Mouse (Mus musculus) urinary bladder, adult 18-20 months (tissue): ENCODE results near the gene Emc7.
A peak's percentile ranks its signal among the peaks of the same experiment; 100 is the strongest.
"Not testable (repeated sequence)": the region's sequence is repeated elsewhere in the genome, so short reads cannot be mapped to it uniquely, and the experiment has no call there.

Experiments
- DNase-seq, 2 experiments: peaks; one replicate each; pipeline ENCODE4 v3.0.0; 2022; ENCODE audit warnings: low spot score in 2 of 2, mixed read lengths in 2 of 2

Emc7 gene

DNA sequence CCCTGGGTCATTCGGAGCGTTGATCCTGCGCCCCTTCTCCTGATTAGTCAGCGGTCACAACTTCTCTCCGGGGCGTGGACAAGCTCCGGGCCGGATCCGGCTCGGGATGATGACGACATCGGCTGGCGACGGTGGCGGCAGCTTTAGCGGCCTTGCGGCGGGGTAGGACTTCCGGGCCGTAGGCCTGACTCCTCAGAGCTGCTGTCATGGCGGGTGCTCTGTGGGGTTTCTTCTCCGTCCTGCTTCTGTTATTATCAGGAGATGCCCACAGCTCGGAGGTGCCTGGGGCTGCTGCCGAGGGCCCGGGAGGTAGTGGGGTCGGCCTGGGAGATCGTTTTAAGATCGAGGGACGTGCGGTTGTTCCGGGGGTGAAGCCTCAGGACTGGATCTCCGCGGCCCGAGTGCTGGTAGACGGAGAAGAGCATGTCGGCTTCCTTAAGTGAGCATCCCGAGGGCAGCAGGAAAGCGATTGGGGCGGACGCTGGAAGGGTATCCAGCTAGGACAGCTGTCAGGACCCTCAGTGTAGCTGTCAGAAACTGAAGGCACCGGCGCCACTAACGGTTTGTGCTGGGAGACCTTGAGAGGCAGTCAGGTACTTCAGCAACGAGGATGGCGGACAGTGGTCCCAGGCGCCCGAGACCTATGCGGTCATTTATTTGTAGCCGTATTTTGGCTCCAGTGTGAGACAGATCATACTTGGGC, at the start of gene Emc7:
Gene Emc7 (plus strand): TSS at position 136 of the 703 bp plus-strand sequence.
- peak; percentile 96 to 98 for DNase-seq

DNA sequence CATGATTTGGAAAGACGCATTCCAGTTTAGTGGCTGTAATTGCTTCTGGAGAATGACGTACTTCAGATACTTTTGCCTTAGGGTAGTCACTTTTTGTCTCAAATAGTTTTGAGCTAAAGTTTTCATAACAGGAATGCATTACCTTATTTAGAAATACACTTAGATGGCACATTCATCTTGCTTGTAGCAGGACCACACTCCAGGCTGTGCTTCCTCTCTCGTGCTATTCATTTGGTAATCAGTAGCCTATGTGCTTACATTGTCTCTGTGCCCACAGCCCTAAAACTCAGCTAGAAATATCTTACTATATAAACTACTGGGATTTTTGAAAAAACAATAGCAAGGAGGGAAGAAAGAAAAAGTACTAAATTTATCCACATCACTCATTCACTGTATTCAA, 47.8 kb upstream of the Emc7 start:
- DNase-seq, result no peak

DNA sequence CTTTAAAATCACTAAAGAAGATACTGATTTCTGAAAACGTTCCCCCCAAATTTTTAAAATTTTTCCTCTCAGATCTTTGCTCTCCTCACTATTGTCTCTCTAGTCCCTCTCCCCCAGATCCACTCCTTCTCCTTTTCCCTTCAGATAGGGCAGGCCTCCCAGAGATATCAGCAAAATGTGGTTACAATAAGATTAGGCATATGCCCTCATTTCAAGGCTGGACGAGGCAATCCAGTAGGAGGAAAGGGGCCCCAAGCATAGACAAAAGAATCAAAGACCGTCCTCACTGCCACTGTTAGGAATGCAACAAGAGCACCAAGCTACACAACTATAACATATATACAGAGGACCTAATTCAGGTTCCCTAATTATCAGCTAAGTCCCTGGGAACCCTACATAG, 29.5 kb upstream of the Emc7 start:
- no peak for DNase-seq

DNA sequence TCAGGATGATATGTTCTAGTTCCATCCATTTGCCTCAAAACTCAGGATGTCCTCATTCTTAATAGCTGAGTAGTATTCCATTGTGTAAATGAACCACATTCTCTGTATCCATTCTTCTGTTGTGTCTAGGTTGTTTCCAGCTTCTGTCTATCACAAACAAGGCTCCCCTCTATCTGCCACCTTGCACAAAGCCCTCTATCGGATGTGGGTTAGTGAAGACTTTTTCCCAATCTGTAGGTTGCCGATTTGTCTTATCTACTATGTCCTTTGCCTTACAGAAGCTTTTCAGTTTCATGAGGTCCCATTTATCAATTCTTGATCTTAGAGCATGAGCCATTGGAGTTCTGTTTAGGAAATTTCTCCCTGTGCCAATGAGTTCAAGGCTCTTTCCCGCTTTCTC, 26.3 kb upstream of the Emc7 start:
- not testable (repeated sequence) for DNase-seq

DNA sequence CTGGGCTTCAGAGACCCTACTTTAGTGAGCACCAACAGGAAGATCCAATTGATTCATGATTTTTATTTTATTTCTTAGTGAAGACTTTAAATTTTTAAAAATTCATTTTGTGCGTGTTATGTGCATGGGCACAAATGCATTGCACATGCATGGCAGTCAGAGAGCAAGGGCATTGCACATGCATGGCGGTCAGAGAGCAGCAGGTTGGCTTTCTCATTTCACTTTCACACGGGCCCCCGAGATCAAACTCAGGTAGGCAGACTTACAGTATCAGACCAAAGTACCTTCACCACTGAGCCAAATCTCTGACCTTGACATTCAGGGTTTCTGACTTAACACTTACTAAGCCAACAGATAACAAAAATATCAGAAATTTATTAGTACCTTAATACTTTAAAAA, 25.1 kb upstream of the Emc7 start:
- no peak for DNase-seq

- no peak for DNase-seq
These were observed 24.4 kb upstream of the Emc7 start for GRCm38 (mm10) chr2:112430403-112430802.

- DNase-seq, result no peak
These were observed 22.3 kb upstream of the Emc7 start for GRCm38 (mm10) chr2:112432523-112432922.

DNA sequence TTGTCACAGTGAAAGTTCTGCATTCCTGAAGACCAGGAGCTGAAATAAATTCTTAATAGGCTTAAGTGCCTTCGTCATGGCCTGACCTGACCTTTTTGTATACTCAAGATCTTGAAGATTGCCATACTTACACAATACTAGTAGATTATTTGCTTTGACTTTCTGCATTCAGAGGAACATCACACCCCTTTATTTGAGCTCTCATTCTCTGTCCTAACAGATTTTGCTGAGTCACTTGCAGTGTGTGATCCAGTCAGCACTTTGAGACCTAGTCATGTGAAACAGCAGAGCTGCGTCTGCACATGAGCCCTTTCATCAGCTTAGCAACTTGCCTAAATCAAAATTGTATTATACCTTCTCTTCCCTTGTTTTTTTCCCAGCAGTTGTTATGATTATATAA, 21.4 kb upstream of the Emc7 start:
- DNase-seq, result no peak

DNA sequence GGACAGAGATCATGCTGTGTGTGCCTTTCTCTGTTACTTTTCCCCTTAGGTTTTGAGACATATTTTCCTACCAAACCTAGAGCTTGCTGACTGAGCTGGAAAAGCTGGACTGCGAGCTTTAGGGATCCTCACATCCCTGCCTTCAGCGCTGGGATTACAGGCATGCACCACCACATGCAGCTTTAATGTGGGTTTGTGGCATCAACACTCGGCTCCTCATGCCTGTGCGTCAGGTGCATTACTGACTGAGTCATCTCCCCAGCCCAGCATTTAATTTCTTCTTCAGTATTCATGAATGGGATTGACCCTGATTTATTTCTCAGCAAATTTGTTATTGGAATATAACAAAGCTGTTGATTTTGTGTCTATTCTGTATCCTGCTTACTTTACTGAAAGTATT, 18.5 kb upstream of the Emc7 start:
- DNase-seq, result no peak

DNA sequence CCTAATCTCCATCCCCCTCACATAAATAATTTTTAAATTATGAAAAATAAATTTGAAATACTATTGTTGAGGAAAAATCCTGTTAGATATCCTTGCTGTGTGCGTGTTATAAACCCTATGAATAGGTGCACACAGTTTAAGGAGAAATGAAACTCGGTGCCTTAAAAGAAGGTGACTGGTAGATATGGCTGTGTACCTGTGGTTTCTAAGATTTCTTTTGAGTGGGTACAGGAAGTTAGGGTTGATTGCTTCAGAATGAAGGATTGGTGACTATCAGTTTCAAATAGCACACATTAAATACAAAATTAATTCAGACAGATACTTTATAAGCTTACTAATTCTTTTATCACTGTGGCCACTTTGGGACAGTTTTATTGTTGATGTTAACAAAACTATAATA, 17.2 kb upstream of the Emc7 start:
- DNase-seq, result no peak

DNA sequence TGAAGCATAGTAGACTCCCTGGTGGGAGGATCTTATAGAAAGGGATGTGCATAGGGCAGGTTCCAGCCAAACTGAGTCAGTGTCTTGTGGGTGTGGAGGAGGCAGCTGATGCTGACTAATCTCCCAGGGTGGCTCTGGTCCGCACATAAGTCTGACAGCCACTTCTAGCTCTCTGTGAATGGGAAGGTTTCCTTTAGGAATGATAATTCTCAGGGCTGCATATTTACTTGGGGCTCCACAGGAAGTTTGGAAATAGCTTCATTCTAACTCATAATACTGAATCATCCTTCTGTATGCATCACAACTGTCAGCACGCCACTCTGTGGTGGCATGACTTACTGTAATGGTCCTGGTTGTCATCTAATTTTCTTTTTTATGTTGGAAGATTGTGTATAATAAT, 11.3 kb upstream of the Emc7 start:
- no peak for DNase-seq

DNA sequence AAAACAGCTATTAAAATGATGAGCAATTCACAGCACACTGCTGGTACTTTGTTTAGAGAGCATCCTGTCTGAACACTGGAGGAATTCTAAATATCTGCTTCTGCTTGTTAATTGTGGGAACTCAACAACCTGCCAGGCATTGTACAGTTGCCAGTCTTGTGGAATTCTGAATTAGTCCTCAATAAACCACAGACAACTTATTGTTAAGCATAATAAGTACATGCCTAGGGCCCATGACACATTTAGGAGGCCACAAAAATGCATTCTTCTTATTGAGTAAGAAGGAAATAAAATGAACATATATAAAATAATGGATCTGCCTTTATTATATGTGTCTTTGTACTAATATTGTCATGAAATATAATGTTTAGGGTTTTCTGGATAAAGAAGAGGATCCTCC, 9.3 kb upstream of the Emc7 start:
- DNase-seq, result no peak

GRCm38 (mm10) chr2:112448046-112448445, 6.8 kb upstream of the Emc7 start:
- DNase-seq, result not testable (repeated sequence)

DNA sequence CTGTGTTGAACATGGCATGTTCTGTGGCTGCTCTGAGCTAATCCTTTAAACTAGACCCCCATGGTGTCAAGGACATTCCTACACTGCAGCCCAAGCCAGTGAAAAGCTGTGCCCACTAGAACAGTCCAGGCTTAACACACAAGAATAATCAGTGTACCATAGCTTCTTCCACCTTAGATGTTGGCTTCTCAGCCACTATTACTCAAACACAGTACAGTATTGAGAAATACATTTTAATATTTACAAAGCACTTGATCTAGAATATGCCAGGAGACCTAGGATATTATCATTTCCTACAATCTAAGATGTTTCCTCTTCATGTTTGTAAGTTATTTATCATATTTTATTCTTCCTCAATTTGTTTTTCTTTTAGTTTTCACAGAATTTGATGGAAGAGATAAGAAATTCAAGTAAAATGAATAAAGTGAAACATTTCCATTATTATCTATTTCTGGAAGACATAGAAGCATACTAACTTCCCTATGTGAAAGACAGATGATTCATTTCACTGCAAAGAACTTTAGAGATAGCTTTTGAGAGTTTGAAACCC, 6.2 kb upstream of the Emc7 start:
- DNase-seq, result no peak

DNA sequence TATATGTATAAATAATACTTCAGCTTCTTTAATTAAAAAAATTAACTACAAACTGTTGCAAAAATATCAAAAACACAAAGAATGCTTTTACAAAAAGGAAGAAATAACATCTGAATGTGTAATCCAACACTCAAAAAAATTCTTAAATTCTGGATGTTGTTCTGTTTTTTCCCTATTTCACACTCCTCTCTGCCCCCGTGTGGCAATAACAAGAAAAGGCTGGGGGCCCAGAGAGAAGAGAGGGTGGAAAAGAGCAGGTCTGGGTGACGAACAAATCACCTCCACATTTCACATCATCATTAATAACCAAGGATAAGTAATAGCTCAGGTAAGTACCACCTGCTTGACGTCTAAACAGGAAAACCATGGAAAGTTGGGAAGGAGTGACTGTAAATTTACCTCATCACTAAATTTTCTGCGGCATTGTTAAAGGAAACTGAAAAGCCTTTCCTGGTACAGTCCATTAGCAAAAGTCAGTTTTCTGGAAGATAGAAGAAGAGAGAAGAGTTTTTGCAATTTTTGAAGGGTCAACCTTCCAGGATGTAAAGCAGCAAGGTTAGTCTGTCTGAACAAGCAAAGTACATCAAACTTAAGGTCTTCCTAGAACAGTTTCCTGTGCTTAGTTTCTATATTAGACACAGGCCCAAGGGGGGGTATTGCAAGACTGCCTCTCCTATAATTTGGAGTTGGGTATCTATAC, 5.0 kb upstream of the Emc7 start:
- no peak for DNase-seq

DNA sequence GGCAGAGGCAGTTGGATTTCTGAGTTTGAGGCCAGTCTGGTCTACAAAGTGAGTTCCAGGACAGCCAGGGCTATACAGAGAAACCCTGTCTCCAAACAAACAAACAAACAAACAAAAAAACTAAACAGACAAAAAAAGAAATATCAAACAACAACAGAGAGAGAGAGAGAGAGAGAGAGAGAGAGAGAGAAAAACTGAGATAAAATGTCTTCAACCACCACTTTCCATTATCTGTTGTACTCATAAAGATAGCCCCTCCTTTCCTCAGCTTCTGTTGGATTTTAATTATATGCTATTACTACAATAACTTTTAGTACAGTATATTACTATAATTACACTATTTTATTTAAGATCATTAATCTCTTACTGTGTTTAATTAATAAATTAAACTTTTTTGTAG, 2.3 kb upstream of the Emc7 start:
- DNase-seq, result not testable (repeated sequence)

DNA sequence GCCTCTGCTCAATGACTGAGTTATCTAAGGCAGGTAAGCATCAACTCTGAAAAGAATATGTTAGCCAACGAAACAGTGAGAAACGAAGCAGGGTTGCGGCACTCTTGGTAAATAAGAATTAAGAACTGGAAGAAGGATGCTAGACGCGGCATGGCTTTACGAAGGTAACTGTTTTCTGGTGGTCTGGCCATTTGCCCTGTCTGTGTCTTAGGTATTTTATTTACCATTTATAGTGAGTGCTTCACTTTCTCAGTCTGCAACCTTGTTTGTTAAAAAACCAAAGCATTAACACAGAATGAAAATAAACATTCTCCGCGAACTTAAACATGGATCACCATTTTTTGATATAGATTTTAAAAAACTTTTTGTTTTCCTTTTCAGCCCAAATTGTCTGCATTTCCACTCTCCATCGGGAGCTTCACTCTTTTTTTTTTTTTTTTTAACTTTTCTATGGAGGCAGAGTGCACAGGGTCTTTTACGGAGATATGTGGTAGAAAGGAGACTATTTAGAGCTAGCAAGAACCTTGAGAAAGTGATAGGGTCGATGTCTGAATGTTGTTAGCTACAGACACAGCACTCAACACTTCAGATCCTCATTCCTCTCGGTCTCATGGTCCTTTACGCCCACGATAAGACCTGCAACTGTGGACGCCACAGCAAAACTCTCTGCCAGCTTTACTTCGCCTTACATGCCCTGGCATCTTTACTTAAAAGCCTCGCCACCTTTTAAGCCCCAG, 504 bp upstream of the Emc7 start:
- no peak for DNase-seq

GRCm38 (mm10) chr2:112460557-112460956, 5.8 kb downstream of the Emc7 start:
- no peak for DNase-seq

DNA sequence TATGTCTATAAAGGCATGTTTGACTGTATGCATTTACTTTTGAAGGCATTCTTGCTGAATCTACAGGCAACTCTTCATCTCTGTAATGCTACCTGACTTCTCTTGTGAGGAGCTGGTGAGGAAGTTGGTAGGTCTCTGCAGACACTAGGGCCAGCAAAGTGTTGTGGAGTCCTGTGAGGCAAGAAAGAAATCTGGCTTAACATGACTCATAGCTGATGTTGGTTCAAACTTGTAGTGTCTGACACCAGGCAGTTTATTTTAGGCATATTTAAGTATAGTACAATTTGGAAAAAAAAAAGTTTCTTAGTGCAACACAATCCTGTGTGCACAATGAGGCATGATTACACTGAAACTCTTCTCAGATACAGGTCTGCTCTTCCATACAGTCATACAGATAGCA, 14.7 kb downstream of the Emc7 start:
- no peak for DNase-seq

DNA sequence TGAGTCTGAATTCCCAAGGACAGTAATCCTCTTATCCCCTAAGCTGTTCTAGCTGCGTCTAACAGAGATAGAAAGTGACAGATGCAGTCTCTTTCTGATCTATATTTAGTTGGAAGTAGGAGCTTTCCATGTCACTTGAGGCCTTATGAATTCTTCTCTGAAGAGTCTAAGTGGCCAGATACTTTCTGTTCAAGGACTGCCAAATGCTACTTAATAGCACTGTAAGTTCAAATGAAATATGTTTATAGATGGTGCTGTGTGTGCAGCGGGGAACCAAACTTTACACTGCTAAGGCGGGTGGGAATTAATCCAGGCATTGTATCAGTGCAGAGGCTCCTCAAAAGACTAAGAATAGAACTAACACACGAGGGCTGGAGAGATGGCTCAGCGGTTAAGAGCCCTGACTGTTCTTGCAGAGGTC, 16.2 kb downstream of the Emc7 start:
- DNase-seq, result no peak

- no peak for DNase-seq
These were observed 17.3 kb downstream of the Emc7 start for GRCm38 (mm10) chr2:112472076-112472475.

- no peak for DNase-seq
These were observed 20.4 kb downstream of the Emc7 start for GRCm38 (mm10) chr2:112474997-112475724.
